Mouse (Mus musculus) layer of hippocampus, adult 8-10 months (tissue): Measurements from ENCODE around the gene Myh7b. TPM values are rescaled to one million over a fixed set of nuclear protein-coding genes. Genes with fewer than 3 reads are reported as not detected.

Source experiments
- DNase-seq, 2 experiments: peaks; one replicate each; pipeline ENCODE4 v3.0.0; 2022; ENCODE audit warnings: low spot score in 2 of 2
- microRNA-seq, 2 experiments: library from miRNA; unstranded; fragments of <30 nt; microRNA quantifications; one replicate each; pipeline ENCODE4 v1.2.0; 2022
- total RNA-seq, 4 experiments: library from RNA; stranded (reverse); gene quantifications; 2 replicates each; pipeline ENCODE4 v1.2.4; 2022

Myh7b gene
- total RNA-seq, 4 experiments from 2014 or later: 2.6 to 6.0 (median 4.5) TPM

DNA sequence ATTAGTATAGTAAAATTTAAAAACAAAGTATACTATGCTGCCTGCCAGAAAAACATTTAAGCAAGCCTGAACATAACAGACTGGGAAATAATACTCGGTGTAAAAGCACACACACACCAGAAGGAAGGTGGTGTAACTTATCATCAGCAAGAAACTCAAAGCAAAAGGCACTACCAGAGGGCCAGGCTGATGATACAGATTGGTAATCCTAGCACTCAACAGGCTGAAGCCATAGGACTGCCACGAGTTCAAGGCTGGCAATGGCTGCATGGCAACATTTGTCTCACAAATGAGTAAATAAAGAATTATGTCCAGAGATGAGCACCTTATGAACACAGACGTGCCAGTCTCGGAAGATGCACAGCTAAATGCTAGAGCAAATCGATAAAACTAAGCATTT lies 72.8 kb downstream of the Myh7b start:
- no peak for DNase-seq

Small RNA genes within 50 kb of the gene (microRNA-seq; reads per million reads assigned to microRNA genes)
- 14.4 to 14.7 reads per million in 2 experiments for gene Mir499

Other genes starting within 250 kb of the Myh7b start
- 100 to 1,000 TPM; 108 to 119 (median 111) TPM for gene Trp53inp2, start 230.2 kb upstream of the Myh7b start, total RNA-seq
- gene Ncoa6, start 137.3 kb upstream of the Myh7b start, total RNA-seq: 10 to 100 TPM; 58.1 to 63.8 (median 62.3) TPM
- gene Acss2, start 93.3 kb upstream of the Myh7b start, total RNA-seq: 10 to 100 TPM; 61.2 to 72.6 (median 61.8) TPM
- gene Ggt7, start 93.0 kb upstream of the Myh7b start, total RNA-seq: 100 to 1,000 TPM; 112 to 119 (median 115) TPM
- 10 to 100 TPM; 21.4 to 26.8 (median 22.2) TPM for gene Gss, start 18.4 kb upstream of the Myh7b start, total RNA-seq
- 100 to 1,000 TPM; 158 to 175 (median 167) TPM for gene Trpc4ap, start 81.2 kb downstream of the Myh7b start, total RNA-seq
- gene Edem2, start 118.3 kb downstream of the Myh7b start, total RNA-seq: 10 to 100 TPM; 23.9 to 33.5 (median 27.8) TPM
- gene Gm17581, start 124.7 kb downstream of the Myh7b start, total RNA-seq: not detected
- 1 to 10 TPM in 3 of 4 experiments, under 1 TPM in 1; 0.85 to 2.6 (median 1.3) TPM for gene Procr, start 139.9 kb downstream of the Myh7b start, total RNA-seq
- gene Mmp24, start 164.1 kb downstream of the Myh7b start, total RNA-seq: 10 to 100 TPM; 30.6 to 40.1 (median 35.6) TPM
- 10 to 100 TPM; 54.2 to 56.6 (median 55.9) TPM for gene BC029722, start 208.2 kb downstream of the Myh7b start, total RNA-seq
- 10 to 100 TPM; 53.8 to 72.8 (median 66.9) TPM for gene Eif6, start 215.7 kb downstream of the Myh7b start, total RNA-seq
- gene Fam83c, start 223.6 kb downstream of the Myh7b start, total RNA-seq: not detected